Mouse (Mus musculus): ENCODE data around the gene Tnrc6b.

- TF ChIP-seq CTCF (IDR thresholded peaks at IDR 0.05; ENCODE audit: low read depth) = no peak
- no peak for TF ChIP-seq EP300 (IDR thresholded peaks at IDR 0.05; ENCODE audit: low read depth)
Observed at GRCm38 (mm10) chr15:80702910-80703309, 8.2 kb upstream of the Tnrc6b start.
